Comparison of ENCODE assay signal across 24 mouse cellular contexts in genomic region chr3:139168510-139169269, GRCm38 (mm10). TPM values are rescaled to one million over a fixed set of nuclear protein-coding genes. Genes with fewer than 3 reads are reported as not detected.
DNase-seq lines count a peak whose midpoint lies in the region; ATAC-seq lines count a peak whose summit lies in the region.
"Had no signal": no experiment of that assay in that cellular context is flagged by ENCODE, and none has a peak within 500 bp of the region (broad histone marks: within the 10 kb centered on the region; RNA-seq: fewer than 3 reads in every experiment).

No protein-coding gene starts in this region.

- H3K9me3 ChIP-seq in forebrain, embryonic 13.5 days (replicated peaks) = no peaks in the 10 kb centered on the region
- H3K9me3 ChIP-seq in forebrain, embryonic 10.5 days = no peaks in the 10 kb centered on the region
- no peaks in the 10 kb centered on the region for H3K9me3 ChIP-seq in midbrain, embryonic 11.5 days (ENCODE audit: control insufficient read depth, low read length)
- no peaks in the 10 kb centered on the region for H3K9me3 ChIP-seq in midbrain, embryonic 10.5 days (replicated peaks)
- no peaks in the 10 kb centered on the region for H3K9me3 ChIP-seq in midbrain, embryonic 15.5 days
- H3K9me3 ChIP-seq: heart, embryonic 15.5 days; intestine, embryonic 15.5 days; limb, embryonic 10.5 days had no signal

- H3K4me1 ChIP-seq in forebrain, embryonic 13.5 days = peaks cover 4% of the 10 kb centered on the region; the same call in 1 of the 2 replicates
- no peaks in the 10 kb centered on the region for H3K4me1 ChIP-seq in forebrain, embryonic 10.5 days
- H3K4me1 ChIP-seq in midbrain, embryonic 11.5 days (ENCODE audit: control insufficient read depth, insufficient read depth, low read length) = peaks cover 2% of the 10 kb centered on the region; the same call in 1 of the 2 replicates
- no peaks in the 10 kb centered on the region; the same call in 1 of the 2 replicates for H3K4me1 ChIP-seq in midbrain, embryonic 10.5 days
- H3K4me1 ChIP-seq in midbrain, embryonic 15.5 days = peaks cover 8% of the 10 kb centered on the region; the same call in 1 of the 2 replicates
- H3K4me1 ChIP-seq: heart, embryonic 15.5 days; intestine, embryonic 15.5 days; limb, embryonic 10.5 days had no signal

- no peak overlapping the region; the same call in 1 of the 2 replicates for H3K27ac ChIP-seq in forebrain, embryonic 13.5 days
- H3K27ac ChIP-seq in forebrain, embryonic 10.5 days = no peak overlapping the region
- H3K27ac ChIP-seq in midbrain, embryonic 11.5 days (ENCODE audit: low read depth, low read length) = no peak overlapping the region
- no peak overlapping the region for H3K27ac ChIP-seq in midbrain, embryonic 10.5 days (replicated peaks)
- peak overlapping the region; percentile 48 for H3K27ac ChIP-seq in midbrain, embryonic 15.5 days
- H3K27ac ChIP-seq: gastrocnemius, adult 2 months; heart, embryonic 15.5 days; intestine, embryonic 15.5 days; limb, embryonic 10.5 days had no signal

- H3K4me2 ChIP-seq in forebrain, embryonic 13.5 days = no peak overlapping the region
- H3K4me2 ChIP-seq in midbrain, embryonic 11.5 days = no peak overlapping the region
- H3K4me2 ChIP-seq in midbrain, embryonic 15.5 days = no peak overlapping the region
- H3K4me2 ChIP-seq: heart, embryonic 15.5 days; intestine, embryonic 15.5 days had no signal

- no peak overlapping the region for H3K4me3 ChIP-seq in forebrain, embryonic 13.5 days
- no peak overlapping the region for H3K4me3 ChIP-seq in forebrain, embryonic 10.5 days
- H3K4me3 ChIP-seq in midbrain, embryonic 11.5 days (ENCODE audit: low read depth, low read length) = no peak overlapping the region
- H3K4me3 ChIP-seq in midbrain, embryonic 10.5 days = no peak overlapping the region
- H3K4me3 ChIP-seq in midbrain, embryonic 15.5 days = no peak overlapping the region
- H3K4me3 ChIP-seq: gastrocnemius, adult 2 months; heart, embryonic 15.5 days; intestine, embryonic 15.5 days; limb, embryonic 10.5 days had no signal

- WGBS in forebrain, embryonic 13.5 days = 36% methylated on average over 4 of the region's 4 CpGs
- 81% methylated on average over 4 of the region's 4 CpGs for WGBS in forebrain, embryonic 10.5 days
- 75% methylated on average over 4 of the region's 4 CpGs for WGBS in midbrain, embryonic 11.5 days
- WGBS in midbrain, embryonic 10.5 days = 84% methylated on average over 4 of the region's 4 CpGs
- WGBS in midbrain, embryonic 15.5 days = 28% methylated on average over 4 of the region's 4 CpGs

- no peaks in the 10 kb centered on the region for H3K27me3 ChIP-seq in forebrain, embryonic 13.5 days
- H3K27me3 ChIP-seq in forebrain, embryonic 10.5 days (ENCODE audit: poor library complexity, severe bottlenecking) = no peaks in the 10 kb centered on the region
- H3K27me3 ChIP-seq in midbrain, embryonic 11.5 days (ENCODE audit: control insufficient read depth, insufficient read depth, low read length) = no peaks in the 10 kb centered on the region
- no peaks in the 10 kb centered on the region for H3K27me3 ChIP-seq in midbrain, embryonic 10.5 days (ENCODE audit: low read depth, poor library complexity, severe bottlenecking)
- H3K27me3 ChIP-seq in midbrain, embryonic 15.5 days (replicated peaks) = no peaks in the 10 kb centered on the region
- H3K27me3 ChIP-seq: heart, embryonic 15.5 days; intestine, embryonic 15.5 days had no signal

- no peaks in the 10 kb centered on the region for H3K36me3 ChIP-seq in forebrain, embryonic 13.5 days (ENCODE audit: poor library complexity, severe bottlenecking)
- no peaks in the 10 kb centered on the region for H3K36me3 ChIP-seq in forebrain, embryonic 10.5 days (replicated peaks)
- H3K36me3 ChIP-seq in midbrain, embryonic 11.5 days (ENCODE audit: control insufficient read depth, insufficient read depth, low read length) = no peaks in the 10 kb centered on the region
- no peaks in the 10 kb centered on the region for H3K36me3 ChIP-seq in midbrain, embryonic 10.5 days
- no peaks in the 10 kb centered on the region for H3K36me3 ChIP-seq in midbrain, embryonic 15.5 days (replicated peaks)
- H3K36me3 ChIP-seq: heart, embryonic 15.5 days; intestine, embryonic 15.5 days; limb, embryonic 10.5 days had no signal

- ATAC-seq in forebrain, embryonic 13.5 days = peak; percentile 48; the same call in 1 of the 2 replicates
- 0 out of 2 replicates have a peak, but pooled peaks have one; percentile 33 for ATAC-seq in midbrain, embryonic 11.5 days (ENCODE audit: low FRiP score)
- ATAC-seq in midbrain, embryonic 15.5 days (replicated peaks) = no peak; the same call in 1 of the 2 replicates
- ATAC-seq: intestine, embryonic 15.5 days; lung, postnatal 0 days had no signal

- no peak overlapping the region for H3K9ac ChIP-seq in forebrain, embryonic 13.5 days
- no peak overlapping the region for H3K9ac ChIP-seq in midbrain, embryonic 11.5 days (ENCODE audit: low read length)
- no peak overlapping the region for H3K9ac ChIP-seq in midbrain, embryonic 15.5 days
- H3K9ac ChIP-seq: heart, embryonic 15.5 days; intestine, embryonic 15.5 days had no signal

- no peak for DNase-seq in forebrain, embryonic 10.5 days (ENCODE audit: extremely low spot score, low spot score)
- no peak for DNase-seq in midbrain, embryonic 11.5 days (ENCODE audit: low spot score, missing footprints)
- no peak for DNase-seq in midbrain, embryonic 10.5 days (ENCODE audit: low spot score)
- no peak for DNase-seq in ovary, adult 18-20 months (ENCODE audit: low spot score)
- DNase-seq in lung, postnatal 14 days = no peak
- no peak for DNase-seq in urinary bladder, postnatal 25 days (ENCODE audit: low spot score)
- DNase-seq: adrenal gland, postnatal 14 days; cerebellum, adult 9-10 months; gastrocnemius, adult 2 months; kidney, adult 8-10 months; kidney, postnatal 10 days; liver; thymus, adult 18-20 months; thymus, postnatal 36 days had no signal

RNA-seq across cellular contexts. Expression of gene Stpg2, which starts 36.8 kb away (rescaled TPM):
- not detected in 2 replicates for polyA plus RNA-seq in forebrain, embryonic 13.5 days (2015; fragmentation: Nextera tagmentation; extraction: Ambion mirVana)
- 0.15 TPM in 1 of 2 replicates, not detected in the other for polyA plus RNA-seq in forebrain, embryonic 10.5 days (2016; fragmentation: Nextera tagmentation; extraction: Ambion mirVana)
- polyA plus RNA-seq in midbrain, embryonic 11.5 days (2014; fragmentation: Nextera tagmentation; extraction: Ambion mirVana) = 0.15 TPM in 2 replicates
- polyA plus RNA-seq in midbrain, embryonic 10.5 days (2016; fragmentation: Nextera tagmentation; extraction: Ambion mirVana) = 0.06 and 0.11 TPM in 2 replicates
- 0.08 and 0.10 TPM in 2 replicates for polyA plus RNA-seq in midbrain, embryonic 15.5 days (2015; fragmentation: Nextera tagmentation; extraction: Ambion mirVana)
- polyA plus RNA-seq: intestine, embryonic 15.5 days; liver, embryonic 16.5 days; lung, postnatal 0 days; neural tube, embryonic 14.5 days; small intestine, adult 2 months; stomach, embryonic 16.5 days had no signal
